Mouse (Mus musculus): ENCODE results near the gene Ppt2. TPM values are rescaled to one million over a fixed set of nuclear protein-coding genes. Genes with fewer than 3 reads are reported as not detected.
A peak's percentile ranks its signal among the peaks of the same experiment; 100 is the strongest.

Gene Ppt2
- total and polyA plus RNA-seq, 2 experiments = 22.5 to 38.5 TPM

DNA sequence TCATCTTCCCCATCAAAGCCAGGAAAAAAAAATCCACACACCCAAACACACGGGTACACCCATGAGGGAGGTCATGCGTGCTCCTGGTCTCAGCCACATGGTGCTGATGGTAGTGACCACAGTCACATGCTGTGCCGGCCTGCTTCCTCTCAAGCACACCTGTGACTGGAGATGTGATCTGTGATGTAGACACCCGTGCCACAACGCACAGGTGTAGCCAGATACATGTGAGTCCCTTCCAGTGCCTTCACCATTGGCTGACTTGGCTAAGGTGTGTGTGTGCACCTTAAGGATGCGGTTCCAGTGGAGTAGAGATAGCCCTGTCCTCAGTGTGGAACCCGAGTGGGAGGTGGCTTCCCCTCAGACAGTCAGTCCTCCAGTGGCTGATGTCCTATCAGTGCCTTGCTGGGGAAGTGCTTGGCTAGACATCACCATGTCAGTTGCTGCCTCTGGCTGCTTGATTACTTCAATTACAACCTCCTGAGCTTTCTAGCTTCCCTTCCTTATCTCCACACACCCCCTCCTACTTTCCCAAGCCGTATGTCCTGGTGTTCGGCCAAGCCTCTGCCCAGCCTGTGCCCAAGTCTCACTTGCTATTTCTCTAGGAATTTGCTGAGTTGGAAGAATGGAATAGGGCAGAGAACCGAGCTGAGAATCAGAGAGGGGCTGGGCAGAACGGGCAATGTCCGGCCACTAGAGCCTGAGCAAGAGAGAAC, 31.0 kb upstream of the Ppt2 start:
- TF ChIP-seq CTCF (IDR thresholded peaks at IDR 0.05; ENCODE audit: low read depth, low read length) (no peak), POLR2A (IDR thresholded peaks at IDR 0.05; ENCODE audit: extremely low read depth, insufficient read depth, low read length) (no peak)
- 47% methylated on average over 12 of the region's 12 CpGs for WGBS
- H3K9ac ChIP-seq (ENCODE audit: low read depth, low read length) = no peak overlapping the region
- no peak overlapping the region for H3K4me3 ChIP-seq (ENCODE audit: insufficient read depth, low read depth, low read length)
- DNase-seq (ENCODE audit: extremely low read depth, low read depth, low spot score) = no peak
- no peaks in the 10 kb centered on the region for H3K36me3 ChIP-seq (ENCODE audit: control insufficient read depth, insufficient read depth, low read length)
- H3K79me2 ChIP-seq (ENCODE audit: control insufficient read depth, insufficient read depth, low read length) = no peaks in the 10 kb centered on the region
- no peaks in the 10 kb centered on the region; the same call in 1 of the 2 replicates for H3K27me3 ChIP-seq (ENCODE audit: control insufficient read depth, insufficient read depth, low read length)
- peaks cover 3% of the 10 kb centered on the region; the same call in 1 of the 2 replicates for H3K4me1 ChIP-seq (ENCODE audit: control insufficient read depth, insufficient read depth, low read length)
- no peak overlapping the region for H3K27ac ChIP-seq (replicated peaks; ENCODE audit: insufficient read depth, low read depth, low read length)

DNA sequence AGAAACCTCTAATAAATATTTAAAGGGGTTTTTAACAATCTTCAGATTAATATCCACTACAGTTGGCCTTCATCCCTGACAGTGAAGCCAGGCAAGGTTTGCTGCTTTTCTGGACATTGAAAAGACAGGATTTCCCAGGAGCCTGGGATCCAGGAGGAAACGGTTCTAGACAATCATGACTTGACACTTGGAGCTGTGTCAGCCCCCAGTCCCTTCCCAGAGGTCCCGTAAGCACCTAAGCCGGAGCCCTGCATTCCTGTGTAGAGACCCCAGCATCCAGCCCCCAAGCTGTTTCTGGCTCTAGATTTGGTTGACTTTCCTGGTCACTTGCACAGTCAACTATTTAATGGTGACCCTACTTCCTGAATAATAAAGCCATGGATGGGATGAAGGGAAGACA, 30.3 kb upstream of the Ppt2 start:
- WGBS = 80% methylated on average over 3 of the region's 3 CpGs
- DNase-seq (ENCODE audit: extremely low read depth, low read depth, low spot score) = no peak
- Histone ChIP-seq H3K9ac (ENCODE audit: low read depth, low read length) (no peak overlapping the region), H3K4me1 (ENCODE audit: control insufficient read depth, insufficient read depth, low read length) (peaks cover 3% of the 10 kb centered on the region; the same call in 1 of the 2 replicates), H3K27ac (replicated peaks; ENCODE audit: insufficient read depth, low read depth, low read length) (no peak overlapping the region), H3K36me3 (ENCODE audit: control insufficient read depth, insufficient read depth, low read length) (no peaks in the 10 kb centered on the region), H3K4me3 (ENCODE audit: insufficient read depth, low read depth, low read length) (no peak overlapping the region), H3K79me2 (ENCODE audit: control insufficient read depth, insufficient read depth, low read length) (no peaks in the 10 kb centered on the region), H3K27me3 (ENCODE audit: control insufficient read depth, insufficient read depth, low read length) (no peaks in the 10 kb centered on the region; the same call in 1 of the 2 replicates)
- TF ChIP-seq CTCF (IDR thresholded peaks at IDR 0.05; ENCODE audit: low read depth, low read length) = no peak
- no peak for TF ChIP-seq POLR2A (IDR thresholded peaks at IDR 0.05; ENCODE audit: extremely low read depth, insufficient read depth, low read length)

GRCm38 (mm10) chr17:34658145-34658544, 29.8 kb upstream of the Ppt2 start:
- Histone ChIP-seq H3K9ac (ENCODE audit: low read depth, low read length) (no peak overlapping the region), H3K4me1 (ENCODE audit: control insufficient read depth, insufficient read depth, low read length) (peaks cover 3% of the 10 kb centered on the region; the same call in 1 of the 2 replicates), H3K27ac (replicated peaks; ENCODE audit: insufficient read depth, low read depth, low read length) (no peak overlapping the region), H3K79me2 (ENCODE audit: control insufficient read depth, insufficient read depth, low read length) (no peaks in the 10 kb centered on the region), H3K36me3 (ENCODE audit: control insufficient read depth, insufficient read depth, low read length) (peaks cover 1% of the 10 kb centered on the region; the same call in 1 of the 2 replicates), H3K27me3 (ENCODE audit: control insufficient read depth, insufficient read depth, low read length) (no peaks in the 10 kb centered on the region; the same call in 1 of the 2 replicates), H3K4me3 (ENCODE audit: insufficient read depth, low read depth, low read length) (no peak overlapping the region)
- DNase-seq (ENCODE audit: extremely low read depth, low read depth, low spot score) = no peak
- 71% methylated on average over 2 of the region's 2 CpGs for WGBS
- no peak for TF ChIP-seq POLR2A (IDR thresholded peaks at IDR 0.05; ENCODE audit: extremely low read depth, insufficient read depth, low read length)
- TF ChIP-seq CTCF (IDR thresholded peaks at IDR 0.05; ENCODE audit: low read depth, low read length) = no peak

DNA sequence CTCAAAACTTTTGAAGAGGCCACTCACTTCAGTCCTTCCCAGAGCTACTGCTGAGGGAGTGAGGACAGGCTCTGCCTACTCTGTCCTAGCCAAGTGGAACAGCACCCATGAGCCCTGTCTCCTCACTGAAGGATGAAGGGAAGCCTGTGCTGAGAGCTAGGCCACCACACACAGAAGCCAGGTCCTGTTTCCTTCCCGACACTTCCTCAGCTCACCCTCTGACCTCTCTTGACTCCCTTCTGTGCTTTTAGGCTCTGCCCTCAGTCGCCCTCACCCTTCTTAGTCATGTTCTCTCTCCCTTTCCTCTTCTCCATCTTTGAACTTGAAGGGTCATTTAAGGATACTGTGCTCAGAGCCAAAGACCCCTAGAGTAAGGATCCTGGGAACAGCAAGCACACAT, 29.0 kb upstream of the Ppt2 start:
- no peak for DNase-seq (ENCODE audit: extremely low read depth, low read depth, low spot score)
- 13% methylated on average over 2 of the region's 2 CpGs for WGBS
- no peaks in the 10 kb centered on the region for H3K79me2 ChIP-seq (ENCODE audit: control insufficient read depth, insufficient read depth, low read length)
- H3K9ac ChIP-seq (ENCODE audit: low read depth, low read length) = no peak overlapping the region
- H3K4me3 ChIP-seq (ENCODE audit: insufficient read depth, low read depth, low read length) = no peak overlapping the region
- H3K36me3 ChIP-seq (ENCODE audit: control insufficient read depth, insufficient read depth, low read length) = peaks cover 3% of the 10 kb centered on the region; the same call in 1 of the 2 replicates
- peaks cover 3% of the 10 kb centered on the region; the same call in 1 of the 2 replicates for H3K4me1 ChIP-seq (ENCODE audit: control insufficient read depth, insufficient read depth, low read length)
- TF ChIP-seq CTCF (IDR thresholded peaks at IDR 0.05; ENCODE audit: low read depth, low read length) (no peak), POLR2A (IDR thresholded peaks at IDR 0.05; ENCODE audit: extremely low read depth, insufficient read depth, low read length) (no peak)
- no peak overlapping the region for H3K27ac ChIP-seq (replicated peaks; ENCODE audit: insufficient read depth, low read depth, low read length)
- no peaks in the 10 kb centered on the region for H3K27me3 ChIP-seq (ENCODE audit: control insufficient read depth, insufficient read depth, low read length)

DNA sequence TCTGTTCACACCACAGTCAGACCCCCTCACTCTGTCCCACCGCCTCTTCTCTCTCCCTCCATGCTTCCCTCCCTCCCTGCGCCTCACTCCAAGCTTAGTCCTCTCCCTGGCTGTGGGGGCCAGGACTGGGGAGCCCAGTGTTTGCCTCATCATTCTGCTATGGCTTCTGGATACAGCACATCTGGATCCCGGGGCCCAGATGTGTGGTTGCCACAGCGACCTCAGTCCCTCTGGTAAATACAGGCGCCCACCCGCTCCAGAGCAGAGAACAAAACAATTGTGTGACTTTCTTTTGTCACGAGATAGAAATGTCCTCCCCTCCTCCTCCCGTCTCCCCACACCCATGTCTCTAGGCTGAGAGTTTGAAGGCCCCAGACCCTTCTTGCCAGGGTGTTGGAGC, 28.4 kb upstream of the Ppt2 start:
- Histone ChIP-seq H3K27ac (replicated peaks; ENCODE audit: insufficient read depth, low read depth, low read length) (no peak overlapping the region), H3K4me1 (ENCODE audit: control insufficient read depth, insufficient read depth, low read length) (peaks cover 3% of the 10 kb centered on the region; the same call in 1 of the 2 replicates), H3K27me3 (ENCODE audit: control insufficient read depth, insufficient read depth, low read length) (no peaks in the 10 kb centered on the region), H3K79me2 (ENCODE audit: control insufficient read depth, insufficient read depth, low read length) (no peaks in the 10 kb centered on the region), H3K36me3 (ENCODE audit: control insufficient read depth, insufficient read depth, low read length) (peaks cover 3% of the 10 kb centered on the region; the same call in 1 of the 2 replicates), H3K4me3 (ENCODE audit: insufficient read depth, low read depth, low read length) (no peak overlapping the region), H3K9ac (ENCODE audit: low read depth, low read length) (no peak overlapping the region)
- TF ChIP-seq CTCF (IDR thresholded peaks at IDR 0.05; ENCODE audit: low read depth, low read length) (no peak), POLR2A (IDR thresholded peaks at IDR 0.05; ENCODE audit: extremely low read depth, insufficient read depth, low read length) (no peak)
- 57% methylated on average over 8 of the region's 8 CpGs for WGBS
- no peak for DNase-seq (ENCODE audit: extremely low read depth, low read depth, low spot score)

DNA sequence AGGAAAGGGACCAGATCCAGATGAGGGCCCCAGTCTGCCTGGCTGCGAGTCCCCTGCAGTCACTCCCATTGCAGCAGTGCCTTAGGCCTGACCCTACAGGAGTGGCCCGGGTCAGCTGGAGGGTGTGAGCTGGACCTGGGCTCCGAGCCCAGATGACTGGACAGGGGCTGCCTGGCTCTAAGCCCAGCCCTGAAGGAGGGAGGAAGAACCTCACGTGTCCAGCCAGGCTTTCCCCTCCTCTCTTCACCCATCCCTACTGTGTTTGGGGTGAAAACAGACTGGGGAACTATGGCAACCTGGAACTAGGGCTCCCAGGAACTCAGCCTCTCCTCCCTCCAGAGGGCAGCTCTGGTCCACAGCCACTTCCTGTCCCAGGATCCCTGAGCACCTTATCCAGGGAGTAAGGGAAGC, 27.3 kb upstream of the Ppt2 start:
- peak overlapping the region; percentile 45 for H3K27ac ChIP-seq (replicated peaks; ENCODE audit: insufficient read depth, low read depth, low read length)
- peak; percentile 47 for DNase-seq (ENCODE audit: extremely low read depth, low read depth, low spot score)

More for the DNA sequence above, 27.3 kb upstream of the Ppt2 start:
- peaks cover 3% of the 10 kb centered on the region; the same call in 1 of the 2 replicates for H3K36me3 ChIP-seq (ENCODE audit: control insufficient read depth, insufficient read depth, low read length)
- no peak overlapping the region for H3K4me3 ChIP-seq (ENCODE audit: insufficient read depth, low read depth, low read length)
- H3K9ac ChIP-seq (ENCODE audit: low read depth, low read length) = no peak overlapping the region
- 18% methylated on average over 4 of the region's 4 CpGs for WGBS
- no peak for TF ChIP-seq POLR2A (IDR thresholded peaks at IDR 0.05; ENCODE audit: extremely low read depth, insufficient read depth, low read length)
- peak; percentile 39 for TF ChIP-seq CTCF (IDR thresholded peaks at IDR 0.05; ENCODE audit: low read depth, low read length)
- peaks cover 3% of the 10 kb centered on the region; the same call in 1 of the 2 replicates for H3K4me1 ChIP-seq (ENCODE audit: control insufficient read depth, insufficient read depth, low read length)
- H3K27me3 ChIP-seq (ENCODE audit: control insufficient read depth, insufficient read depth, low read length) = no peaks in the 10 kb centered on the region
- no peaks in the 10 kb centered on the region for H3K79me2 ChIP-seq (ENCODE audit: control insufficient read depth, insufficient read depth, low read length)

All from liver, adult 2 months (tissue).